Mouse (Mus musculus) embryo, embryonic 10 days (tissue): ENCODE measurements around the gene Gm8104.
"Not testable (repeated sequence)": the region's sequence is repeated elsewhere in the genome, so short reads cannot be mapped to it uniquely, and the experiment has no call there.

Experiments
- DNase-seq: peaks from one replicate; pipeline ENCODE4 v3.0.0-alpha.2; 2015; ENCODE audit warnings: low spot score

The Gm8104 gene

GRCm38 (mm10) chr14:43100301-43100700, at the start of gene Gm8104:
Gm8104 (plus strand) TSS chr14:43100601.
- not testable (repeated sequence) for DNase-seq

GRCm38 (mm10) chr14:43058063-43058462, 42.3 kb upstream of the Gm8104 start:
- not testable (repeated sequence) for DNase-seq

- not testable (repeated sequence) for DNase-seq
These were observed 40.2 kb upstream of the Gm8104 start for GRCm38 (mm10) chr14:43060179-43060578.

- DNase-seq: not testable (repeated sequence)
These were observed 23.9 kb upstream of the Gm8104 start, which contains the start of gene Gm8094 for GRCm38 (mm10) chr14:43076543-43076942. Gm8094 (minus strand) TSS chr14:43076643.

GRCm38 (mm10) chr14:43084936-43085730, 15.3 kb upstream of the Gm8104 start:
- DNase-seq: not testable (repeated sequence)

GRCm38 (mm10) chr14:43089103-43089919, 11.1 kb upstream of the Gm8104 start:
- not testable (repeated sequence) for DNase-seq

- not testable (repeated sequence) for DNase-seq
These were observed 19.3 kb downstream of the Gm8104 start for GRCm38 (mm10) chr14:43119673-43120072.

GRCm38 (mm10) chr14:43126286-43126685, 25.9 kb downstream of the Gm8104 start:
- DNase-seq: not testable (repeated sequence)
